Mouse (Mus musculus) G1E-ER4 (cell line): ENCODE results near the gene Sypl. TPM values are rescaled to one million over a fixed set of nuclear protein-coding genes. Genes with fewer than 3 reads are reported as not detected.

Experiments used
- GATA1 ChIP-seq: IDR thresholded peaks from one replicate; pipeline ENCODE4 v1.8.0; 2012; ENCODE audit warnings: low read length, inconsistent platforms
- polyA plus RNA-seq: library from polyadenylated mRNA; stranded (reverse); fragments of >175 nt; gene quantifications from 2 replicates; pipeline ENCODE4 v1.2.3, GENCODE M21; 2012

Sypl gene
- polyA plus RNA-seq, 1 experiment, result 5.4 TPM

GRCm38 (mm10) chr12:32972287-32972686, 18.6 kb downstream of the Sypl start:
- no peak for TF ChIP-seq GATA1

GRCm38 (mm10) chr12:32974893-32975292, 21.2 kb downstream of the Sypl start:
- no peak for TF ChIP-seq GATA1

GRCm38 (mm10) chr12:32975501-32975900, 21.8 kb downstream of the Sypl start:
- no peak for TF ChIP-seq GATA1

- no peak for TF ChIP-seq GATA1
These were observed 28.9 kb downstream of the Sypl start for GRCm38 (mm10) chr12:32982631-32983030.

- TF ChIP-seq GATA1, result no peak
These were observed 29.4 kb downstream of the Sypl start for GRCm38 (mm10) chr12:32983081-32983480.

- TF ChIP-seq GATA1, result no peak
These were observed 32.6 kb downstream of the Sypl start for GRCm38 (mm10) chr12:32986284-32986683.

- no peak for TF ChIP-seq GATA1
These were observed 36.0 kb downstream of the Sypl start for GRCm38 (mm10) chr12:32989731-32990130.

GRCm38 (mm10) chr12:32994081-32994480, 40.4 kb downstream of the Sypl start:
- TF ChIP-seq GATA1, result no peak

GRCm38 (mm10) chr12:32995081-32995834, 41.6 kb downstream of the Sypl start:
- no peak for TF ChIP-seq GATA1

GRCm38 (mm10) chr12:32998766-32999165, 45.1 kb downstream of the Sypl start:
- TF ChIP-seq GATA1, result no peak

GRCm38 (mm10) chr12:33000402-33000801, 46.7 kb downstream of the Sypl start:
- TF ChIP-seq GATA1, result no peak

- no peak for TF ChIP-seq GATA1
These were observed 49.8 kb downstream of the Sypl start for GRCm38 (mm10) chr12:33003339-33003965.

- TF ChIP-seq GATA1, result no peak
These were observed 52.2 kb downstream of the Sypl start for GRCm38 (mm10) chr12:33005858-33006257.

GRCm38 (mm10) chr12:33007176-33007575, 53.5 kb downstream of the Sypl start:
- no peak for TF ChIP-seq GATA1

- TF ChIP-seq GATA1, result no peak
These were observed 54.8 kb downstream of the Sypl start for GRCm38 (mm10) chr12:33008305-33009110.
